Mouse (Mus musculus) B cell, adult 2 months (primary cell): ENCODE data around the gene Slc29a4.

Experiments used
- DNase-seq, 2 experiments: peaks; one replicate each; pipeline ENCODE4 v3.0.0; 2022

Slc29a4 gene

DNA sequence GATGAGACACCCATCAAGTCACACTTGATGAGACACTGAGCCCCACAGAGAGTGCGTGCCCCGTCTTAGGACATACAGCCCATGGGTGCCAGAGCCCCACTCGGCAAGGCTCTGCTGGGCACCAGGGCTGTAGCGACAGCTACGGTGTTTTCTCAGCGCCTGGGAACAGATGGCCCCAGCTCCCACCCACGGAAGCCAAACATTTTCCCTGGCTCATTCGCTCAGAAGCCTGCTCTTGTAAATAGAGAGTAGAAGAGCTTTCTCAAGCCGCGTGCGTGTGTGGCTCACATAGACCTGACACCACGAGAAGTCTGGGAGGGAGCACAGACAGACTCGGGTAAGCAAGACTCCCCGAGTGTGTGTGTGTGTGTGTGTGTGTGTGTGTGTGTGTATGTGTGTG, at the start of gene Slc29a4:
Gene Slc29a4, plus strand, starts transcription at position 265 of the 400 bp plus-strand sequence.
- no peak for DNase-seq

DNA sequence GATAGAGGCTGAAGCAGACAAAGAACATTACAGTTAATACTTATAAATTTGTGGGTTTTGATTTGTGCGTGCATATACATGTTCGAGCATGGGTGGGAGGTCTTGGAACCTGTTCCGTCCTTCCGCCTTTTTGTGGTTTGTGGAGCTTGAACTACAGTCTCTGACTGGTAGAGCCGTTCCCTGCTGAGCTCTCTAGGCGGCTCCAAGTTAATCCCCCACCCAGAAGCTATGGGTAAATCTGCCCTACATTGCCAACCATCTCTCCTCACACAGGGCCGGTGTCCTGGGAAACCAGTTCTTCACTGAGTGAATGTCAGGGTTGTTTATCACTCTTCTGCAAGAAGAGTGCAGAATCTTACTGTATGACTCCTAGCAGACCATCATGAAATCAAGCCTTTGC, 44.1 kb upstream of the Slc29a4 start:
- no peak for DNase-seq

DNA sequence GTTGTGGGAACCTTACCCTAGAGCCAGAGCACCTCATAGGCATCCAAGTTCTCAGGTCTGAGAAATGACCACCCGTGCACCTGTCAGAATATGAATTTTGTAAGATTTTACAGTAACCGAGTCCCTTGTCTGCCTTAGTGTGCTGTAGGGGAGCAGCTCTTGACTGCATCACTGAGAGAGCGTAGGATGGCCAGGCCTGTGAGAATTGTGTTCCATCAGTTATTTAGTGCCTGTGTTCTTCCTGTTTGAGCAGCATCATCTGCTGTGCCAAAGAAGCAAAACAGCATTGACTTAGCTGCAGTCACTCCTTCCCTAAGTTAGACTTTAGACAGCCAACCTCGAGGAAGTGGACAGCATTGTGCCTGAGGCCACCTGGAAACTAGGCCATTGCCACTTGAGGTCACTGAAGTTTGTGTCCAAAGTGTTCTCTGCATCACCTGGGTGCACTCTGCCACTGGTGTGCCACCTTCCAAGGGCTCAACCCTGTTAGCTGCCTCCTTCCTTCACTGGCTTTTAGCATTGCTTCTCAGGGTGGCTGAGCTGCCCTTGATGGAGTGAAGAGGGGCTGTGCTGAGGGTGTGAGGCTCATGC, 42.8 kb upstream of the Slc29a4 start:
- DNase-seq: no peak

DNA sequence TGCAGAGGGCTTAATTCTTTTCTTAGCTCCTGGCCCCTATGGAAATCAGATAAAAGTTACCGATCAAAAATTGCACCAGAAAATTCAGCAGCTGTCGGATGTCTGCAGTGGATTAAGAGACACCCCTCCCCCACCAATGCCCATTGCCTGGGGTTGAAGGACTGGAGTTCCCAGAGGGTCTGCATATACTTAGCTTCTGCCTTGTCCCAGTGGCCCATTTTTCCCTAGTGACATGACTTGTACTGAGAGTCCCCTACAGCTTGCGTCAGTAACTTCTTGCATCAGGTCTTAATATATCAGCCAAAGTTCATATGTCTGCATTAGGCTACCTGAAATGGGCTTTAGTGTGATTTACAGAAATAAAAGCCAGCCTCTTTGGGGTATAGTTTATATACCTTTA, 41.9 kb upstream of the Slc29a4 start:
- no peak for DNase-seq

DNA sequence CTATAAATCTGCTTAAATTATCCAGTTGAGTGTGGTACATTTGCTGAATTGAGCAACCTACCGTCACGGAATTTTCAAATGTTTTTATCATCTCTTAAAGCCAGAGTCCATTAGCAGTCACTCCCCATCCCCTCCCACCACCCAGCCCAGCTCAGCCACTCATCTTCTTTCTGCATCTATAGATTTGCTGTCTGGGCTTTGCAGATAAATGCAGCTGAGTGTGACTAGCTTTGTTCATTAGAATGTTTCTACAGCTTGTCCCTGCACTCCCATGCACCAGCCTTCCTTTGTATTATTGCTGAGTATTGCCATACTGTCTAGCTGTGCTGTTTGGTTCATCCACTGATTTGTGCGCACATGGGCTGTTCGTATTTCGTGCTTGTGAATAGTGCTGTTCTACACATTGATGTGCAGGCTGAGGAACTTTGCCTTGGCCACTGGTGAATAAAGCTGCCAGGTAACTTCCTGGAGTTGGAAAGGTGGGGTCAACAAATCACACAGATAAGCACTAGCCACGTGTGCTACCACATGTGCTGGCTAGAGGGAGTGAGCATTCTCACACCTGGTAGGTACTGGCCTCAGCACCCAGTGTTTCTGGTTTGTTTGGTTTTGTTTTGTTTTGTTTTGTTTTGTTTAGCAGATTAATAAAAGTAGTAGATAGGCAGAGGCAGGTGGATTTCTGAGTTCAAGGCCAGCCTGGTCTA, 41.4 kb upstream of the Slc29a4 start:
- no peak for DNase-seq

DNA sequence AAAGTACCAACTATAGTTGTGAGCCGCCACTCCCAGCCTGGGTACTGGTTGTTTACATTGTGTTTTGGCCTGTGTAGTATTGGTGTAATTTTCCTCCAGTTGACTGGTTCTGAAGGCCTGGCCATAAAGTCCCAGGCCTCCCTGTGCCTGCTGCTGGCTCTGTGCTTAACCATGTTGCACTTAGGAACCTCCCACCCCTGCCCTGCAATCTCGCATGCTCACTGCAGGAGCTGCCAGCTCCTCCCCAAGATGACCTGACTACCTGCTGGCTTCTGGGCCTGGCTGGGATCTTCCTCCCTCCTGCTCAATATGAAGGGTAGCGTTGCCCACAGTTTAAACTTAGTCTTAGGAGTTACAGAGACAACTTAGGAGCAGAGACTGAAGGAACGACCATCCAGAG, 40.0 kb upstream of the Slc29a4 start:
- DNase-seq: no peak

DNA sequence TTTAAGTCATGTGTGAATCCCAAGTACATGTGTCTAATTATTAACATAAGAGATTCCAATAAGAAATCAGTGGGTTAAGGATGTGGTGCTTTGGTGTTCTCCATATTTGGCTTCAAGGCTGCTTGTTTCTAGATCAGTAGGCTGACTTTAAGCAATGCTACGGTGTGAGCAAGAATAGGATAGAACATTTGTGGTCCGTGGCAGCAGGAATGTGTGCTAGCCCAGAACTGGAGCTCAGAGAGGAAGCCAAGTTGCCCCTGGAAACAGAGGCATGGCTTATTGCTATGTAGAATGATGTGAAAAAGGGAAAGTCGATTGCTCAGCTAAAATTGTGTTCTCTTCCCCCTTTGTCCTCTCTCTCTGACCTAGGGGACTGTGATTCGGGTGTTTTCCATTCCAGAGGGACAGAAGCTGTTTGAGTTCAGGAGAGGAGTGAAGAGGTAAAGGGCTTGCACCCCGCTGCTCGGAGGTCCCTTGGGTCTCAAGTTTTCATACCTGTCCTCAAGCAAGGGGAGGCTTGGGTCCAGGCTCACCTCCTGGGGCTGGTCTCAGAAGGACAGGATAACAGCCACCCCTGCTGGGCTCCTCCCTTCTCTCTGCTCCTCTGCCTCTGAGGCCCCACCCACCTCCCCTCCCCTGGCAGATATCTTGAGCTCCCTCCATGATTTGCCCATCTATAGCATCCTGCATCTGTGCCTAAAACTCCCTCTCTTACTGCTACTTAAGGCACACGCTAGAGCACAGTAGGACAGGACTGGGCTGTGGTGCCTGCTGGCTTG, 31.5 kb upstream of the Slc29a4 start:
- DNase-seq: no peak

DNA sequence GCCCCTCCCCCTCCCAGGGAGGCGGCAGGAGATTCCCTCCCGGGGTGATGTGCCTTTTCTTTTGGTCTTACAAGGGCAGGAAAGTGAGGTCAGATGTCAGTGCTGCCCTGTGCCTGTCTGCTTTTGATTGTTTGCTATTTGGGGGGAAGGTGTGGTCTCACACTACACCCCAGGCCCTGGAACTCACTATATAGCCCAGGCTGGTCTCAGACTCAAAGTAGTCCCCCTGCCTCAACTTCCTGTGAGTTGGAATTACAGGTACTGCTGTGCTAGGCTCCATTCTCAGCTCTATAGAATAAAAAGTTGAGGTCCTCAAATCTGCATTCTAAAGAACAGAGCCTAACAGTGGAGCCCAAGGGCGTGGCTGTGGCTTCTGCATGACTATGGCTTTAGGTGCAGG, 24.4 kb upstream of the Slc29a4 start:
- no peak for DNase-seq

DNA sequence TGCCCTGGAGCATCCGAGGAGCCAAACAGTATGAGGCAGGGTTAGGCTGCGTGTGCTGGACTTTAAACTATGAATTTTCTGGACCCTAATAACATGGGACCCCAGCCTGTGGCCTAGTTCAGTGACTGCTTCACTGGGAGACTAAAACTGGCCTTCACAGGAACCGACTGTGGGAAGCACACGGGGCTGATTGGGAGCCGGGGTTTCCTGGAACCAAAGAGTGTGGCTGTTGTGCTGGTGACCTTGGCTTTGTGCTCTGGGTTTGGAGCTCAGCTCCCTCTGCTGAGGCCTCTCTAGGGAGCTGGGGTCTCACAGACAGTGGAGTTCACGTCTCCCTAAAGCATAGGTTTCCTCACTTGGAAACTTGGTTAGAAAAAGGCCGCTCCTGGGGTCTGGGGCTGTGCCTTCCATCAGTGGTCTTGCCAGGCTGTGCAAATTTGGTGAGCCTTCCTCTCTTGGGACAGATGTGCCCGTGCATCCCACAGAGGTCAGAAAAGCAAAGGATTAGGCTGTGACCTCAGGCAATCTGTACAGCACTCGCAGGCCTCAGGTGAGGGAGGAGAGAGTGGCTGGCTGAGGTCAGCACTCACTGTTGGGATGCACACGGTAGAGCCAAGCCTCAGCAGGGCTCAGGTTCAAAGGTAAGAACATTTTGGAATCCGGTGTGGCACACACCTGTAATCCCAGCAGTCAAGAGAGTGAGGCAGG, 23.6 kb upstream of the Slc29a4 start:
- DNase-seq: no peak

DNA sequence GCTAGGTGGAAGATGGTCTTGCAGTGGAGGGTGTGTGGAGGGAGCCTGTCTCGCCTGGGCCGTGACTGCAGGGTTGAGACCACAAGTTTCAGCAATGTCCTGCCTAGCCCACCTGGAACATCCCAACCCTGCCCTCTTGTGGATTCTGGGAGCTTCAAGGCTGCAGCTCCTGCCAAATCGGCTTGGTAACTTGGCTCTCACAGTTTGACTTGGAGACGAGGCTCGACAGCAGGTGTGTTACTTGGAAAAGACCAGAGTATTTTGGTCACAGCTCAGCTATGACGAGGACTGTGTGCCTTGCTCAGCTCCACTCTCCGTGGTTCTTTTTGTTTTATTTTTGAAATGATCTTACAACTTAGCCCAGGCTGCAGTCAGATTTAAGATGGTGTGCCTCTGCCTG, 22.6 kb upstream of the Slc29a4 start:
- no peak for DNase-seq

DNA sequence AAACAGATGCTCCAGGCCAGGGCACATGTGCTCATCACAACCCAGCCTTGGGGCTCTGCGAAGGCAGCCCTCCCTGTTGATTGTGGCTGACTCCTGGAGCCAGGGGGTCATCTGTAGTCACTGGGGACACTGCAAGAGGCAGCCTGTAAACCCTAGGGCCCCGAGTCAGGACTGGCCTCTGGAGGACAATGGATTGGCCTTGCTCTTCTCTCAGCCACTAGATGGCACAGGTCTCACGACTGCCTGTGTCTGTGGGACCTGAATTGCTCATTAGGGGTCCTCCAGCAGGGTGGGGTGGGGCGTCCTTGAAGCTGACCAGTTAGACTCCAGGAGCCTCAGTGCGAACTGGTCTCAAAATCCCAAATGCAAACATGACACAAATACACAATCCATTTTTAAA, 19.2 kb upstream of the Slc29a4 start:
- no peak for DNase-seq

DNA sequence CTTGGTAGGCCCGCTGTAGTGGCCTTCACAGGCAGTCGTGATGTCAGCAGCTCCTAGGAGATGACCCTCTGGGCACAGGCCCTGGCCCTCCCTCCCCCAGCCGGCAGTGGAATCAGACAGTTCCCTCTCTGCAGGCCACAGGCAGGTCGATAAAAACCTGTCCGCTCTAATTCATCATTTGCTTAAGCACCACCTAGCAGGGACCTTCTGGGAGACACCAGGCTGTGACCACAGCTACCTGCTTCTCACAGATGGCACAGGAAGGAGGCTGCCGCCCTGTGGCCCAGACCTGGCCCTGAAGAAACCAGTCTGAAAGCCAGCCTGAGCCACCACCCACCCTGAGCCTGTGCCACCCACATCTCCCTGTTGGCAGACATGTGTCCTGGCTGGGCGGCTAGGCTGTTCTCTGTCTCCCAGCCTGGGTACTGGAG, 14.2 kb upstream of the Slc29a4 start:
- no peak for DNase-seq

DNA sequence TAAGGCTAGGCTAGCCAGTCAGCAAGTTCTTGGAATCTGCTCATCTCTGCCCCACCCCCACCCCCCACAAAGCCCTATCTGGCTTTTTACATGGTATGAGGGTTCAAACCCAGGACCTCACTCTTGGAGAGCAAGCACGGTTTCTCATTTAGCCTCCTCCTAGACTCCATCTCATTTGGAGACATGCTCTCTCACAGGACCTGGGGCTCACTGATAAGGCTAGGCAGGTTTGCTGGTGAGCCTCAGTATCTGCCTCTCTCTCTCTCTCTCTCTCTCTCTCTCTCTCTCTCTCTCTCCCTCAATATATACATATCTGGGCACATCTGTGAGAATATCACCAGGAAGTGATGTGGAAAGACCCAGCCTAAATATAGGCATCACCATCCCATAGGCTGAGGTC, 13.2 kb upstream of the Slc29a4 start:
- DNase-seq: no peak

DNA sequence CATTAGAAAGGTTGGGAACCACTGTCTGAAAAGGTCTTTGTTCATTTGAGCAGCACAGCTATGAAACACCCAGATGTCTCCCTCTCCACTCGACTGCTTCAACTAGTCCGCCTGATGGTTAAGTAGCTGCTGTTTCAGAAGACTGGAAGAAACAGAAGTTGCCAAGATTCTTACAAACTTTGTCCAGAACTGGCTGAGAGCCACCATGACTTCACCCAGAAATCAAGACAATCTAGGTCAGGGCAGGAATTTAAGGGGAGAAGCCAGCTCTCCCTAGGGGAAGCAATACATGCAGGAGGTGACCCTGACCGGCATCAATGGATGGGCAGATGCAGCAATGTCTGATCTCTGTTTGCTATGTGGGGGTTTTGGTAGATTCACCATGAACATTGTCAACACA, 10.4 kb upstream of the Slc29a4 start:
- DNase-seq: no peak

DNA sequence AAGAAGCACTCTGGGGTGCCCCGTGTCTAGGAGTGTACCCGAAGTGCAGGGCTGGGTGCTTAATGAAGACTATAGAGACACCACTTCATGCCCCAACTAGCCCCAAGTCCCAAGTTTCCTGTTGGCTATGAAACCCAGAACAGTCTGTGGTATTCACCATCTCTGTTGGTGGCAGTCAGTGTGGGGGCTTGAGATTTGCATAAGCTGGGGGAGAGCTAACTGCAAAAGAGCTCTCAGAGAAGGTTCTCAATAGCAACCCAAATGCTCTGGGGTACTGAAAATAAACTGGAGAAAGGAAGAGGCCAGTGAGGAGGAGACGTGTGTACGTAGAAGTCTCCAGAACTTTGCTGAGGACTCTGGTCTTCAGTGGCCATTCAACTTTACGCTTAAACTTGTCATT, 9.8 kb upstream of the Slc29a4 start:
- no peak for DNase-seq

DNA sequence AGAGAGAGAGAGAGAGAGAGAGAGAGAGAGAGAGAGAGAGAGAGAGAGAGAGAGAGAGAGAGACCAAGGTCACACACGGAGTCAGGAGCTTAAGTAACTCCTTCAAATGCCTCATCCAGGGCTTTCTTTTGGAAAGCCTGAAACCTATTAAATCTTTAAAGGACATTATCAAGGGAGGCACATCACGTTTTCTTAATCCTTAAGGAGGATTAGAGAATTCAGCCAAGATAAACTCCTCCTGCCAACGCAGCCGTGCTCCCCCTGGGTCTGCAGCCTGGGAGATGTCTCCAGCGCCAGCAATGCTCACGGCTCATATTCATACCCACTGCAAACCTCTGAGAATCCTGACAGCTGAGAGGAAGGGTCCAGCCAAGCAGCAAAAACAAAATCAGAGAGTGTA, 3.4 kb upstream of the Slc29a4 start:
- DNase-seq: no peak

DNA sequence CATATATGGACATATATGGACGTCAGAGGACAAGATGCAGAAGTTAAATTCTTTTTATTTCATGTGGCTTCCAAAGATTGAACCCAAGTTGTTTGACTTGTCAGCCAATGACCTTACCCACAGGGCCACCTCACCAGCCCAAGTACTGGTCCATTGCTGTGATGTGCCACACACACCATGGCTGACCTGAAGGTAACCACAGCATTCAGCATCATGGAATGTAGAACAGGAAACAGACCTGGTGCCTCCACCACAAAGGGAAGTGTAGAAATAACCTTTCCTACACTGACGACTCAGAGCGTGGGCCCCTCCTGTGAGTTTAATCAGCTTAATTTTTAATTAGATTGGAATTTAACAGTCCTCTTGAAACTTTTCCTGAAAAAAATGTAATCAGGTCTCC, 2.0 kb upstream of the Slc29a4 start:
- no peak for DNase-seq

DNA sequence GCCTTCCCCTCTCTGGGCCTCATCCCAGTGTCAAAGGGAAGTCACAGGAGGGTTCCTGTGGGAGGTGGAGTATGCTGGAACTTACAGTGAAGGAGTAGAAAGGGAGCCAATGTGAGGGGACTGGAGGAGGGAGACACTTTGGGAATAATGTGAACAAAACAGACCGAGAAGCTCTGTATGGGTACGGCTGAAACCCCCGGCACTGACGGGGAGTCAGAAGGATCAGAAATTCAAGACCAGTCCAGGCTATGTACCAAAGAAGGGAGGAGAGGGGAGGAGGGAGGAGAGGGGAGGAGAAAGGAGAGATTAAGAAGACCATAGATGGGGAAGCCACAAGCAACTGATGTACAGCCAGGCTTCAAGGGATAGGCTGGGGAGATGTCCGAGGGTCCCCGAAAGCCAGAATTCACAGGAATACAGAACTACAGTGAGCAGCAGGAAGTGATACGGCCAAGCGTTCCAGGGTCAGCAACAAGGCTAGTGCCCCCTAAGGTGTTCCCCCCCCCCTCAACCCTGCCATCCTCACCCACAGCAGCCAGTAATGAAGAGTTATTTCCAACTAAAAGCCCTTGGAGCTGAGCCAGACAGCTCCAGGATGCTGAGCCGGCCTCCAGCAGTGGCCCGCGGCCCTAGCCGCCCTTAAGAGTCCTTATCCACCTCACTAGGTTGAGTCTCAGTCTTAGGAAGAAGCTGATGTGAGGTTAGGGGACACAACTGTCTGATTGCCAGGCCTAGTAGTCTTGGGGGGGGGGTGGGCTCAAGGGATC, 842 bp downstream of the Slc29a4 start:
- no peak for DNase-seq

DNA sequence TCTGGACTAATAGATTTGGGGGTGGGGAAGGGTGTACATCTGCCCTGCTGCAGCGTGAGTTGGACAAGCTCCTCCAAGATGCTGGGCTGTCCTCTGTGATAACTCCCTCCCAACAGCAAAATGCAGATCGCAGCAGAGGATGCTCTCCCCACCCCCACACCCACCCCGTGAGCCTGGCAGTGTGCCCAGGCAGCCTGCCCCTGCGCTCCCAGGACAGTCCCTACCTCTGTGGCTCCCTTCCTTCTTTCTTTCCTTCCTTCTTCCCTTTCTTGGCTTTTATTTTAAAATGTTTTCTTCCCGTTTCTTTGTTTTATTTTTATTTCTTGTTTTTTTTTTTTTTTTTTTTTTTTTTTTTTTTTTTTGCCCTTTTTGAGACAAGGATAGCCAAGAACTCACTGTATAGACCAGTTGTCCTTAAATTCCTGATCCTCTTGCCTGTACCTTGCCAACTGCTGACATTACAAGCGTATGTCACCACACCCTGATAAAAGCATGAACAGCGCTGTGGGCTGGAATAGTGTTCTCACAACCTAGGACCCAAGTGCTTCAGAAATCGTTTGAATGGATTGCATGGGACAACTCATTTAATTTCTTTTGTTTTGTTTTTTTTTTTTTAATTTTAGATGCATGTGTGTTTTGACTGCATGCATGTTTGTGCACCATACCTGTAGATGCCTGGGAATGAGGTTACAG, 1.6 kb downstream of the Slc29a4 start:
- no peak for DNase-seq

DNA sequence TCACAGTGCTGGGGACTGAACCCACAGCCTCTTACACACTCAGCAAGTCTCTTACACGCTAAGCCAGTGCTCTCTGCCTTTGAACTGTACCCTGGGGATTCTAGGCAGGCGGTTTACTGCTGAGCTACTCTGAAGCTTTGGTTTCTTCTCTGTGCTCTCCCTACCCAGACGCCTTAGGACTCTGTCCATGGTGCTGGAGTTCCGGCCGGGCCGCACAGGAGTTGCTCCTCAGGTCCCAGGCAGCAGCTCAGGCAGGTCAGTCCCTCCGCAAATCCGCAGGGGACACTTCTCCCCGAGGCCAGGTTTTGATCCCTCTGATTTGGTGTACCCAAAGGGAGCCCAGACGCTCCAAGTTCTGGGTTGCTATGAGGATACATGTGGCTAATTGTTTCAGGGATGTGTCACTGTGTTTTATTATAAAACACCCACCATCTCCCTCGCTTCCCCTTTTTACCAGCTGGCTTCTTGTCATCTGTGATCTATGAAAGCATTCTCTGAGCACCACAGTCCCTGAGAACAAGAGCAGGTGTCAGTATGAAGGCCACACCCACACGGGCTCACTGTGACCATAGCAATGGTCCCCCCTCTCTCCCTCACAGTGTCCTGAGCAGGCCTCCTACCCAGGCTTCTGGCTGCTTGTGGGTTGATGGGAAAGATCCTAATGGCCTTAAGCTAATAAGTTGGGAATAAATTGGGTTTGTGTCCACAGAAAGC, 2.5 kb downstream of the Slc29a4 start:
- peak; percentile 61 to 68 for DNase-seq

DNA sequence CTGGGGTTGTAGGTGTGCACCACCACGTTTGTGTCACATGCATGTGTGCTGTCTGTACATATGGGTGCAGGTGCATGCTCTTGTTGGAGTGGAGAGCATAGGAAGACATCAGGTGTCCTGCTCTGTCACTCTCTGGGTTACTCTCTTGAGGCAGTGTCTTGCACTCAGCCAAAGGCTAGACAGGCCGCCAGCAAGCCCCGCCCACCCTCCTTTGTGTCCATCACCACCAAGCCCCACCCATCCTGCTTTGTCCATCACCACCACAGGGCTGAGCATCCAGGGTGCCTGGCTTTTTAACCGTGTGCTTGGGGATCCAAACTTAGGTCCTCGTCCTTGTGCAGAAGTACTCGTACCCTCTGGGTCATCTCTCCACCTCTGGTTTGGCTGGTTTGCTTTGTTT, 3.9 kb downstream of the Slc29a4 start:
- no peak for DNase-seq

DNA sequence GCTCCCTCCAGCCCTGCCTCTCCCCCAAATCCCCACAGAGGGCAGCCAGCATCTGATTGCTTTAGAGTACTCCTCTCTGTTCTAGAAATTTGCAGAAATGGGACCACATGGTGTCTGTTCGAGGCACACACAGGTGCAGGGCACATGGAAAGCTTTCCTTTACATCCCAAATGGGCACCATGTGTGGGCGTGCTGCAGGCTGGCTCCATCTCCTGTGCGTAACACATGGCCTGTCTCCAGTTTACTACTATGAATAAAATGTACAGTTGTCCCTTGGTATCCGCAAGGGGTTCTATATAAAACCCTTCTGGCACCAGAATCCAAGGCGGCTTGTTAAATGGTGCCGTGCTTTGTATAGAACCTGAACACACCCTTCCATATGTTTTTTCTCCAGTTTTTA, 4.6 kb downstream of the Slc29a4 start:
- DNase-seq: no peak
